Mouse (Mus musculus) gastrocnemius, adult 2 months (tissue): ENCODE measurements around the gene Xcr1. TPM values are rescaled to one million over a fixed set of nuclear protein-coding genes. Genes with fewer than 3 reads are reported as not detected.

Source experiments
- DNase-seq: peaks from one replicate; pipeline ENCODE4 v3.0.0; 2022
- H3K27ac ChIP-seq: fragments of 200-600 bp; 2 replicates; pipeline ENCODE4 v1.8.1; 2022; ENCODE audit warnings: mild to moderate bottlenecking
- H3K4me3 ChIP-seq: fragments of 200-600 bp; 2 replicates; pipeline ENCODE4 v1.8.1; 2022; ENCODE audit warnings: mild to moderate bottlenecking, moderate library complexity
- CTCF ChIP-seq: fragments of 200-600 bp; IDR thresholded peaks from 2 replicates; pipeline ENCODE4 v1.8.1; 2022; ENCODE audit warnings: antibody characterized with exemption, mild to moderate bottlenecking, moderate library complexity
- intact Hi-C: fragments of 180-260 bp; cut with DNase I; formaldehyde crosslinking; loops from one replicate; pipeline ENCODE4 v1.15.1; 2025
- total RNA-seq, 2 experiments: library from RNA; stranded (reverse); gene quantifications; 2 replicates each; pipeline ENCODE4 v1.2.3; 2021

Gene Xcr1
- total RNA-seq, 2 experiments from 2014 or later: not detected

DNA sequence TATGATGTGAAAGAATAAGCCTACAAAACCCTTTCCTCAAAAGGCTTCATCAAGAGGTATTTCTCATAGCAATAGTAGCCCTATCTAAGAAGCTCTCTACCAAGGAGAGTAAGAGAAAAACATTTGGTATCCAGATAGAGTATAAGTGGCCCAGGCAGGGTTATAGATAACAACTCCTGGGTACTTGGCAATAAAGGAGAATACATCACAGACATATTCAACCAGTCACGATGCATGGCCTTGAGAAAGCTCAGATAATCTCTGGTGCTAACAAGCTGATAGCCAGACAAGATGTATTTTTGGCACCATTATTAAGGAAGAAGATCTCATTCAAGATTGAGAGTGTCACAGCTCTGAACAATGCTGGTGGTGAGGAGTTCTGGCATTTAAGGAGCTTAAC is 15.3 kb downstream of the Xcr1 start:
- Histone ChIP-seq H3K4me3 (peak overlapping the region; percentile 46; the same call in 1 of the 2 replicates), H3K27ac (peak overlapping the region; percentile 95)
- no peak for TF ChIP-seq CTCF
- intact Hi-C loops: no loop called here
- DNase-seq: no peak

DNA sequence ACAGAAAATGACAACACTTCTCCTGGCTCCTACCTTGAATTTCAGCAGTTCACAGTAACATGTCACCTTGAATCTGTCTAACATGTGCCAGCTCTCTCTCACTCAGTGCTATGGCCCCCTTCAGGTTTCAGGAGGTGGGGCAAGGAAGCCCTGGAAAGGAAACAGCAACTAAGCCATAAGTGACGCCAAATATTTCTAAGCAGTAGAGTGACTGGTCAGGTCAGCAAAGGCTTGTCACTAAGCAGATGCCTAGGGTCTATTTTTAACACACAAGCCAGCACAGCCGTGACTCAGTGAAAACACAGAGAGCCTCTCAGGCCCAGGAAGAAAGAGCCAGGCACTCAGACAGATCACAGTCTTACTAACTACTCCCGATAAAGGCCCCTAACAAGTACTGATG is 16.7 kb downstream of the Xcr1 start:
- peak; percentile 53 for TF ChIP-seq CTCF
- intact Hi-C loops: no loop called here
- Histone ChIP-seq H3K4me3 (peak overlapping the region; percentile 59), H3K27ac (peak overlapping the region; percentile 95)
- DNase-seq: peak; percentile 65

DNA sequence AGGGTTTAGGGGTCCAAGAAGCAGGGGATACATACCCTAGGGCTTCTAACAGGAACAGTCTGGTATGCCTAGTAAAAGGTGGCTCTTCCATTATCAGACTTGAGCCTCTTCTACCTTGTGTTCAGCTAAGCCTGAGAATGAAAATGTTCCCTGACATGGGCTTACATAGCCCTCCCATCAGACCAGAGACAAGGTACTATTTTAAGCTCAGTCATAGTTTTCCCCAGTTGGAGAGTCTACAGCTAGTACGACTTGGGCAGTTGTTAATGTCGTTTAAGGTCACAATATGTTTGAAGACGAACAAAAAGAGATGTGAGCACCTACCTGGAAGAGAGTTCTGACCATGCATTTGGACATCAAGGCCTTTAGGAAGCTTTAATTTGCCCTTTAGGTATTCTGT is 17.4 kb downstream of the Xcr1 start:
- intact Hi-C loops: loop anchor here (5.0 kb wide), 1 partner anchor 578 kb away; no protein-coding TSS in a partner anchor
- no peak for DNase-seq
- Histone ChIP-seq H3K27ac (peak overlapping the region; percentile 95), H3K4me3 (peak overlapping the region; percentile 59)
- no peak for TF ChIP-seq CTCF

DNA sequence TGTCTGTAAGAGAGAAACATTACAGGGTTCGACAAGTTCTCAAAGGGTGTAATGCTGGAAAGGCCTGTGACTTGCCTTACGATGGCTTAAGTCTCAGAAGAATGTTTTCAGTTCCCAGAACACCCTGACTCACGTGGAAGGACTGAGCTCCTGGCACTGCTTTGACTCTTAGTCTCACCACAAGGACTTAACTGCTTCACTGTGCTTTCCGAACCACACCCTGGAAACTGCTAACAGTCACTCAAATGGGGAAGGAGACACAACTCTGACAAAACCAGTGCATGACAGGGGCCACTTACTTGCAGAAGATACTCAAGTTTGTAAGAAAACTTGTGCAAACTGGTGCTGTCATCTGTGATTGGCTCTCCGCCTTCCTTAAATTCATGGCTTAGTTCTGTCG is 21.6 kb downstream of the Xcr1 start:
- TF ChIP-seq CTCF: no peak
- intact Hi-C loops: loop anchor here (5.0 kb wide), 1 partner anchor 582 kb away; no protein-coding TSS in a partner anchor
- DNase-seq: no peak

DNA sequence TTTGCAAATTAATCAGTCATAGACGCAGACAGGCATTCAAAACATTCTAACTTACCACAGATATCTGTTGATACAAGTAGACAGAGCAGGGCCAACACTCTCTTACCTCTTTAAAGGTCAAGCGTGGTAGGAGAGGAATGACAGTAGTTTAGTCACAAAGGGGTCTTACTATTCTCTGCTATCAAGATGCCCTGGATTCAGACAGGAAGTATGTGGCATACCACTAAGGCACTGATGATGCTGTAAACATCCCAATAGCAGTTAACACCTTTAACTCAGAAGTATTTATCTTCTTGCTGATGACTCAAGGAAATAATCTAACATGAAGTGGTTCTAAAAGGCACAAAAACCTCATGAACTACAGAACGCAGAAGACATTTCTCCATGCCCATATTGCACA is 26.0 kb downstream of the Xcr1 start:
- Histone ChIP-seq H3K4me3 (no peak overlapping the region), H3K27ac (no peak overlapping the region)
- no peak for TF ChIP-seq CTCF
- no peak for DNase-seq
- intact Hi-C loops: no loop called here

More for the DNA sequence above, 21.6 kb downstream of the Xcr1 start:
- Histone ChIP-seq H3K27ac (no peak overlapping the region), H3K4me3 (no peak overlapping the region)

DNA sequence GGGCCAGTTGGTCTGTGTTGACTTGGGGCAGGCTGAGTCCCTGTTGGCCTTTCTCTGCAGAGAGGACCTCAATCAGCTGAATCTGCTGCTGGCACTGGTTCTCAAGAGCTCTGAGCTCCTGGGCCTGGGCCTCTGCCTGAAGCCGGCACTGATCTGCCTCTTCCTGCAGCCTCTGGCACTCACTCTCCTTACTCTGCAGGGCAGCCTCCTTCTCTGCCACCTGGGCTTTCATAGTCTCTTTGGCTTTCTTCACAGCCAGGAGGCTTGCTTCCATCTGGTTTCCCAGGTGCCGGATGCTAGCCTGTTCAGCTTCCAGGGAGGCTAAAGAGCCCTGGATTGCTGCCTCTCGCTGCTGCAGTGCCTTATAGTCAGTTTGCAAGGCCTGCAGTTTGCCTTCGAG is 32.9 kb downstream of the Xcr1 start:
- TF ChIP-seq CTCF: no peak
- peak; percentile 37 for DNase-seq
- no peak overlapping the region for H3K4me3 ChIP-seq
- no peak overlapping the region for H3K27ac ChIP-seq
- intact Hi-C loops: no loop called here

DNA sequence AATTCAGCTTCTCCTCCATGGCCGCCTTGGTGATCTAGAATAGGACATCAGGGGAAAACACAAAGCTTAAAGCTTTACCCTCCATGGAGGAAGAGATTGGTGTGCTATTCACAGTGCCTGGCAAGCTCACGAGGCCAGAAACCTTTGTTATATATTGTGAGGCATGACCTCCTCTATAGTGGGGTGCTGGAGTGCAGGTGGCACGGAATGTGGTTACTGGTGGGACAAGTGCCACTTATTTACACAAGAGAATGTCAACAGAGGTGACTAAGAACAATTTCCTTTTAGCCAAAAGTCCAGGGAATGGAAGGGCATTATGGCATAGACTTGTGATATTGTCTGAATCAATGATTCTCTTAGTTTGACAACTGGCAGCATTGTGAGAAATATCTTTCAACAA is 35.2 kb downstream of the Xcr1 start:
- Histone ChIP-seq H3K4me3 (no peak overlapping the region), H3K27ac (no peak overlapping the region; the same call in 1 of the 2 replicates)
- DNase-seq: no peak
- intact Hi-C loops: no loop called here
- no peak for TF ChIP-seq CTCF

DNA sequence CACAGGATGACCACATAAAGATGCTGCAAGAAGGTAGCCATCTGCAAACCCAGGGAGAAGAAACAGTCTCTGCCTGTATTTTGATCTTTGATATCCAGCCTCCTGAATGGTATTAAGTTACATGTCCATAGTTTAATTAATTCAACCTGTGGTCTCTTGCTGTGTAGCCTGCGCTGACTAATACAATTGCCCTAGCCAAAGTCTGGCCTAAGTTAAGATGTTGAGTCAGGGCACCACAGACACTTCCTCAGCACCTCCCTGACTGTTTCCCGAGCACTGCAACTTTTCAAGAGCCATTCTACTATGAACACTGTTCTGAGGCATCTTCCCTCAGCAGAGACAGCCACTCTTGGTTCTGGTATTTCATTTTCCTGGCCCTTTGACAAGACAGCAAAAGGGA is 43.2 kb downstream of the Xcr1 start:
- Histone ChIP-seq H3K27ac (no peak overlapping the region), H3K4me3 (no peak overlapping the region)
- intact Hi-C loops: no loop called here
- no peak for DNase-seq
- TF ChIP-seq CTCF: no peak

DNA sequence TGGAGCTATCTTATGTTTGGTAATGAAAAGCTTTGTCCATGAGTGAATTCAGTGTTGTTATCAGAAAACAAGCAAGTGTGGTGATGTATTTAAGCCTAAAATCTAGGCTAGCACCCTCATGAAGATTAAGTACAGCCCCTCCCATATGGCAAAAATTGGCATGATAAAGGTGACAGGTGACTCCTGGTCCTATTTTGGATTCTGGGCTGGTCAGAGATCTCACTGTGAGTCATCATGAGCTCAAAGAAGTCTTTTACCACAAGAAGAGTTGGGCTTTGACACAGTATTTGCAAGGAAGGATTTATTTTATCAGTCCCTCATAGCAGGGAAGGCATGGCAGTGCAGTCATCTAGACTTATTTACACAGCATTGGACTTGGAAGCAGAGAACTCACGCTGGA is 45.8 kb downstream of the Xcr1 start:
- no peak for DNase-seq
- no peak for TF ChIP-seq CTCF
- H3K27ac ChIP-seq: peak overlapping the region; percentile 28; the same call in 1 of the 2 replicates
- intact Hi-C loops: no loop called here
- no peak overlapping the region for H3K4me3 ChIP-seq

DNA sequence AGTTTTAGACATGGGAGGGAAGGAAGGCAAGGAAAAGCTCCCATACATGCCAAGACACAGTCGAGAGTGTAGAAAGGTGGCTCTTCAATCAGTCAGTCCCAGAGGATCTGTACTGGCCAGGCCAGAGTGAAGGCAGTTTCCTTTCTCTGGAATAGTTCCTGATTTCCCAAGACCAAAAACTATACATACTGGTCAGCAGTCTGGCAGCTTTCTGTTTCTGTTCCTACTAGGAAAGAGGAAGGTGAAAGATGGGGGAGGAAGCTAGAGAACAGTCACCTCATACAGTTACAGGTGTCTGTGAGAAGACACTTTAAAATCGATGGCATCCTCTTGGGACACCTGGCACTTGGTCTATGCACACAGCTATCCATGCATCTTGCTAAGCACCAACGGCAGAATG is 46.4 kb downstream of the Xcr1 start:
- H3K27ac ChIP-seq: peak overlapping the region; percentile 31; the same call in 1 of the 2 replicates
- intact Hi-C loops: no loop called here
- DNase-seq: no peak
- H3K4me3 ChIP-seq: no peak overlapping the region
- TF ChIP-seq CTCF: no peak

DNA sequence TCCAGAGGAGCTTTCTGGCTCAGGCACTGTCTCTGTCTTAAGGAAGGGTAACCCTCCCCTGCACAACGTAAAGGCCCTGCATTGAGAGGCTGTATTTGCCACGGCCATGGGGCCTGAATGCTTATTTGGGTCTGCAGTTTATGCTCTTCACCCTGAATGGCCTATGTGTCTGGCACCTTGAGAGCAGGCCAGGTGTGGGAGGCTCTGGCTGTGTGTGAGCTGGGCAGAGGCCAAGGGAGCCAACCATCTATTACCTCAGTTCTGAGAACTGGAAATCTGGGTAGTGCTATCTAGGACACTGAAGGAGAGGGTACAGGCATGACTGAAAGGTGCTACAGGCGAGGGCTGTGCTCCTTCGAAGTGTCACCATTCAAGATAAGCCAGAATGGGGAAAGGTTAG is 47.0 kb downstream of the Xcr1 start:
- peak overlapping the region; percentile 31 for H3K27ac ChIP-seq
- no peak overlapping the region for H3K4me3 ChIP-seq
- DNase-seq: peak; percentile 48
- intact Hi-C loops: no loop called here
- TF ChIP-seq CTCF: no peak

DNA sequence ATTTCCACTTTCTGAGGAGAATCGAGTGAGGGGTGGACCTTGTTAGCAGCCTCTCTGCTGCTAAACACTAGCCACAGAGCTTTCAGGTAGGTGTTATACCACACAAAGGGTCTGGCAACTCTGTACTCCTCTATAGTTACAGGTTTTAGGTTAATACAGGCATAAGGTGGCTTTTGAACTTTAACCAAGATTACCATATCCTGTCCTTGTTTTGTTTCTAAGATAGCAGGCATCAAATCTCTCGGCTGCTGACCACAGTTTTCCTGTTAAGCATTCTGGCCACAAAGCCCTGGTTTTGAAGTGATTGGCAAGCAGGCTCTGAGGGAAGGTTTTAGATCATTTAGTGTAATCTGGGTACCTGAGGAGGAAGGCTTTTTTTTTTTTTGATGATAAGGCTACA is 47.5 kb downstream of the Xcr1 start:
- H3K4me3 ChIP-seq: no peak overlapping the region
- peak overlapping the region; percentile 28; the same call in 1 of the 2 replicates for H3K27ac ChIP-seq
- no peak for TF ChIP-seq CTCF

DNA sequence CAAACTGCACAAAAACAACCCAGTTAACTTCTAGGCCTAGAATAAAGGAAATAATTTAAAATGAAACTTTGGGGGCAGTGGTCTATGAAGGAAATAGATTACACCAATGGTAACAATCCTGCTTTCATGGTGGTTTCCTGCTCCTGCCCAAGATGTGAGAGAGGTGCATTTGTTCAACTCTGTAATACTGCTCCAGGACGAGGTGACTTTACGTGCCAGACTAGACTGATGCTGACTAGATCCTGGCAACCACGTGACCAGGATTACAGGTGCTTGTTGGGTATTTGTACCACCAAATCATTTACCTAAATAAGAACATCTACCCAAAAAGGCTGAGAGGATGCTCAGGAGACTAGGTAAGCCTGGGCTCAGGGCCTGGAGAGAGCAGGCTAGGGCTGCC is 50.0 kb downstream of the Xcr1 start:
- Histone ChIP-seq H3K4me3 (no peak overlapping the region), H3K27ac (no peak overlapping the region)
- DNase-seq: no peak
- TF ChIP-seq CTCF: no peak
- intact Hi-C loops: no loop called here

More for the DNA sequence above, 47.5 kb downstream of the Xcr1 start:
- intact Hi-C loops: no loop called here
- DNase-seq: no peak

DNA sequence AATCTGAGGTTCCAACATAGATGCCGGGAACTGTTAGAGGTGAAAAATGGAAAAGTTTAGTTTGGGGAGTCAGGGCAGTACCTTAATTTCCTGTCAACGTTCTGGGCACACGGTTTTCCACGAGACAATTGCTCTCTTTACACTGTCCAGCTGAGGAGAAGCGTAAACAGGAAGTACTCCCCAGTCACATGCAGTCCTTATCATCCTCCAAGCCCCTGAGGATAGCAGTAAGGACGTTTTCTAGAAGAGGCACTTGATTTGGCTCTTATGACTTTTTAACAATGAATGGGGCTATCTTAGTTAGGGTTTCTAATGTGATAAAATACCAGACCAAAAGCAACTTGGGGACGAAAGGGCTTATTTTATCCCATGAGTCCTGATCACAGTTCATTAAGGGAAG is 53.2 kb downstream of the Xcr1 start:
- H3K4me3 ChIP-seq: no peak overlapping the region
- intact Hi-C loops: no loop called here
- peak overlapping the region; percentile 0; the same call in 1 of the 2 replicates for H3K27ac ChIP-seq
- DNase-seq: no peak
- no peak for TF ChIP-seq CTCF
